Mouse (Mus musculus) MEL-GATA-1-ER (cell line): ENCODE results near the gene Neu4.
"Not testable (repeated sequence)": the region's sequence is repeated elsewhere in the genome, so short reads cannot be mapped to it uniquely, and the experiment has no call there.

Source experiments
- DNase-seq: peaks from one replicate; pipeline ENCODE4 v3.0.0-alpha.2; 2012; ENCODE audit warnings: low read depth; ENCODE audit errors: extremely low read depth

Gene Neu4

GRCm38 (mm10) chr1:94052373-94052772 is 32.1 kb downstream of the Neu4 start, which contains the start of gene Pdcd1:
Gene Pdcd1, minus strand, starts transcription at chr1:94052553.
- DNase-seq, result no peak

DNA sequence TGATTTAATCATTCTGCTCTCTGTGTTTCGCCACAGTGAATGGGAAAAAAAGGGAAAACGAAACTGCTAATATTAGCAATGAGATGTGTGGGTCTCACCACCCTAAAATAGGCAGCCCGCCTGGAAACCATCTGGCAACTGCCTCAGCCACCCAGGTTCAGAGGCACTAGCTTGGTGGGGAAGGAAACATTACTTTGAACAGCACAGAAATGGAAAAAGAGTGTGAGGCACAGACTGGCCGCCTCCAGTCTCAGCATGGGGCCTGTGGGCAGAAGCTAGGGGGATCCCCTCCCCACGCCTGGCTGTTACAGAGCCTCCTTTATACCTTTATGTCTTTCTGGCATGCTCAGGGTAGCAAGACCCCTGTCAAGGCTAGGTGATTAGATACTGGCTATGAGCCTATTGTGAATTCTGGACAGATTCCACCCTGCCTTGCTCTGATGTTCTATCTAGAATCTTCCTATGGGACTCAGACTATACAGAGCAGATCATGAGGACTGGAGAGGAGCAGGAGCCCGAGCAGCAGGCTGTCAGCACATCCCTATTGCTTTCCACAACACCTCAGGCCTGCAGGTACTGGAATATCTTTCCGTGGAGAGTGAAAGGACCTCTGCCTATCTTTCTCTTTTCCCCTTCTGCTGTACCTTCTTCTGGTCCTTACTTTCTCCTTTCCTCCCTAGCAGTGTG is 33.4 kb downstream of the Neu4 start:
- no peak for DNase-seq

DNA sequence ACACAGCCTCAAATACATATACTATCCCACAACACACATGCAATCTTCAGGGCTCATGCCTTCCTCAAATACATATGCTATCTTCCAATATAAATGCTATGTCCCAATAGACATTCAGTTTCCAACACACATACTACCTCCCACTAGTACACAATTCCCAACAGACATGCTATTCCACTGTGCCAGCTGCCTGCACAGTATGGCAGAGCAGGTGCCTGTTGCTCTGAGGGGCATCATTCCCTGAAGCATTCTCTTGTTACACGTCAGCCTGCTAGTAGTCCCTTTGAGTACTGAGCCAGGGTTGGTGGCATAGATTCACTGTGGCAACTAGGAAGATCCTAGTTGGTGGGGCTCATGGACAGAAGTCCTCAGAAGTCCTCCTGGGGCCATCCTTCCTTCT is 34.2 kb downstream of the Neu4 start:
- no peak for DNase-seq

DNA sequence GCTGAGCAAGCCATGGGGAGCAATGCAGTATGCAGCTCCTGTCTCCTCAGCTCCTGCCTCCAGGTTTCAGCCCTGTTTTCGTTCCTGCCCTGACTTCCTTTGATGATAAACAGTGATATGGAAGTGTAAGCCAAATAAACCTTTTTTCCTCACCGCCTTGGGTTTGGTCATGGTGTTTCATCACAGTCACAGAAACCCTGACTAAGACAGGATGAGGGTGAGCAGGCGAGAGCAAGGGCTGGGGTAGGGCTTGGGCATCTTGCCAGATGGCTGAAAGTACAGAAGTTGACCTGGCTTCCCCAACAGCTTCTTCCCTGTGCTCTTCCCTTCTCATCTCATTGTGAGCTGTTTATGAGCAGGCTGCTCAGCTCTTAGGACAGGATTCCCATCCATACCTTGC is 35.7 kb downstream of the Neu4 start:
- no peak for DNase-seq

DNA sequence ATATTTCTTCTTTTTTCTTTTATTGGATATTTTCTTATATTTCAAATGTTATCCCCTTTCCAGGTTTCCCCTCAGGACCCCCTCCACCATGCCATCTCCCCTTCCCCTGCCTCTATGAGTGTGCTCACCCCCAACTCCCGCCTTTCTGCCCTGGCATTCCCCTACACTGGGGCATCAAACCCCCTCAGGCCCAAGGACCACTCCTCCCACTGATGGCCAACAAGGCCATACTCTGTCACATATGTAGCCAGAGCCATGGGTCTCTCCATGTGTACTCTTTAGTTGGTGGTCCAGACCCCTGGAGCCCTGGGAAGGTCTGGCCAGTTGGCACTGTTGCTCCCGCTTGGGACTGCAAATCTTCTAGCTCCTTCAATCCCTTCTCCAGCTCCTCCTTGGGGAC is 37.1 kb downstream of the Neu4 start:
- no peak for DNase-seq

GRCm38 (mm10) chr1:94058281-94058680 is 38.0 kb downstream of the Neu4 start:
- not testable (repeated sequence) for DNase-seq

DNA sequence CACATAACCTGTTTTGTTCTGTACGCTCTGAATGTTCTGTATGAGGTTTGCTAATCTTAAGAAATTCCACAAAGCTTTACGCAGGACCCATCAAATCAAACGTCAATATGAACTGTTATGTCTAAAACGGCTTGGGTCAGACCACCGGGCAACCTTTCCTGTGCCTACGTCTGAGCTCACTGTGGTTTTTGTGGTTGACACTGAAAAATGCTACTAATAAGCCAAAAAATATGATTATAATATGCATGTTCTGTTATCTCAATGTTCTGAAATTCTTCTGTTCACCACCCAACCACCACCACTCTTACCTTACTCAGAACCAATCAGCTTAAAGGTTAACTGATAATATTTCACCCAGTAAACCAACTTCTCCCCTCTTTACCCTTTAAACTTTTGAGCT is 54.5 kb downstream of the Neu4 start:
- no peak for DNase-seq

- no peak for DNase-seq
These were observed 56.5 kb downstream of the Neu4 start for GRCm38 (mm10) chr1:94076702-94077101.
